Mouse (Mus musculus) spleen, adult 2 months (tissue): ENCODE measurements at regions not wholly inside any gene's neighbourhood (a gene's known extent, or its start where the extent isn't known, plus 50 kb on each side); places are given as distances from the start of the nearest gene placed in this dataset.
A peak's percentile ranks its signal among the peaks of the same experiment; 100 is the strongest.

Experiments used
- DNase-seq, 2 experiments: peaks; one replicate each; pipeline versions ENCODE4 v3.0.0 to v3.0.0-alpha.2; 2012 to 2021; ENCODE audit warnings: low spot score in 2 of 2, low read depth in 1 of 2
- H3K27ac ChIP-seq: fragments of 200-500 bp; 2 replicates; pipeline ENCODE4 v1.5.1; 2012; ENCODE audit warnings: low read length, inconsistent platforms; ENCODE audit not compliant: insufficient read depth
- H3K27me3 ChIP-seq: fragments of 200-500 bp; 2 replicates; pipeline ENCODE4 v1.6.1; 2012; ENCODE audit warnings: mild to moderate bottlenecking, moderate library complexity, low read length, inconsistent platforms; ENCODE audit not compliant: control insufficient read depth, insufficient read depth
- H3K36me3 ChIP-seq: fragments of 200-500 bp; 2 replicates; pipeline ENCODE4 v1.6.1; 2012; ENCODE audit warnings: mild to moderate bottlenecking, low read length, inconsistent platforms; ENCODE audit not compliant: control insufficient read depth, insufficient read depth
- H3K4me1 ChIP-seq: fragments of 200-500 bp; 2 replicates; pipeline ENCODE4 v1.6.1; 2011; ENCODE audit warnings: inconsistent platforms; ENCODE audit not compliant: control insufficient read depth, insufficient read depth, insufficient read length
- H3K4me3 ChIP-seq: fragments of 200-500 bp; 2 replicates; pipeline ENCODE4 v1.5.1; 2011; ENCODE audit warnings: mild to moderate bottlenecking, inconsistent platforms; ENCODE audit not compliant: insufficient read depth, insufficient read length; ENCODE audit errors: extremely low read depth
- CTCF ChIP-seq: fragments of 200-500 bp; IDR thresholded peaks from 2 replicates; pipeline ENCODE4 v1.5.1; 2011; ENCODE audit warnings: mild to moderate bottlenecking, inconsistent platforms; ENCODE audit not compliant: insufficient read depth, insufficient read length, insufficient replicate concordance; ENCODE audit errors: extremely low read depth
- POLR2A ChIP-seq: fragments of 200-500 bp; IDR thresholded peaks from 2 replicates; pipeline ENCODE4 v1.6.1; 2011; ENCODE audit warnings: low read depth, low read length, inconsistent platforms
- WGBS: fragments of 180-500 bp; shearing (Covaris S2); methylation state at CpG from one replicate; pipeline ENCODE4 v1.1.7; 2018; 5-methylcytosine and 5-hydroxymethylcytosine counted together

DNA sequence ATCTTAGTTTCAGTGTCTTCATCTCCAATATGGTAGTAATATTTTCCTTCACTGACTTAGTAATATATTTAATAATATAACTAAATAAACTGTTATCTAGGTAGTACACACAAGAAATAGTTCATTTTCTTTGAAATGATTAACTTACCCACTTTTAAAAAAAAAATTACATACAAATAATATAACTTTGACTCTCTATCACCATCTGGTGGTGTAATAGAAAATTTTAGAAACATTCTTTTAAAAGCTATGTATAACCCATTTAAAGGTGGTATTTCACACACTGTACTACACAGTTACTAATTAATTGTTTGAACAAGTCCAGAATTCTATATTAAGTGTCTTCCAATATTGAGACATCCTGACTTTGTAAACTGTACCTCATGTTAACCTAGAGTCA lies 53.9 kb upstream of the Olfr266 start:
- H3K4me3 ChIP-seq: no peak overlapping the region
- DNase-seq: peak in 1 of 2 experiments; percentile 11
- no peaks in the 10 kb centered on the region; the same call in 1 of the 2 replicates for H3K4me1 ChIP-seq
- no peak for TF ChIP-seq POLR2A
- H3K27me3 ChIP-seq: no peaks in the 10 kb centered on the region
- H3K27ac ChIP-seq: no peak overlapping the region
- H3K36me3 ChIP-seq: no peaks in the 10 kb centered on the region

DNA sequence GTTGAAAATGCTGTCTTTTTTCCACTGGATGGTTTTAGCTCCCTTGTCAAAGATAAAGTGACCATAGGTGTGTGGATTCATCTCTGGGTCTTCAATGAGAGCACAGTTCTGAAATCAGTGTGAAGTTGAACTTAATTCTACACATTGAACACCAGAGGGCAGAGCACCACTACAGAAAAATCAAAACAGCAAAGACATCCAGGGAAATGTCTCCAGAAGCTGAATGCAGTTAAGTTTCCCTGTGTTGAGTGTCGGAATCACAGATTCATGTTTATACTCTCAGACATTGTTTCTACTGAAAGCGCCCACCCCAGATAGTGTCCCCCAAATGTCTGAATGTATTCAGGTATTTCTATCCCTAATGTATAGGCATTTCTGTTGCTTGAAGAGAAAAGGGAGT lies 77.1 kb upstream of the Olfr266 start:
- Histone ChIP-seq H3K27ac (no peak overlapping the region), H3K27me3 (no peaks in the 10 kb centered on the region), H3K36me3 (no peaks in the 10 kb centered on the region), H3K4me3 (no peak overlapping the region), H3K4me1 (no peaks in the 10 kb centered on the region)
- WGBS: 62% methylated on average over 2 of the region's 2 CpGs
- peak; percentile 5 to 17 for DNase-seq
- TF ChIP-seq CTCF: no peak
- no peak for TF ChIP-seq POLR2A

DNA sequence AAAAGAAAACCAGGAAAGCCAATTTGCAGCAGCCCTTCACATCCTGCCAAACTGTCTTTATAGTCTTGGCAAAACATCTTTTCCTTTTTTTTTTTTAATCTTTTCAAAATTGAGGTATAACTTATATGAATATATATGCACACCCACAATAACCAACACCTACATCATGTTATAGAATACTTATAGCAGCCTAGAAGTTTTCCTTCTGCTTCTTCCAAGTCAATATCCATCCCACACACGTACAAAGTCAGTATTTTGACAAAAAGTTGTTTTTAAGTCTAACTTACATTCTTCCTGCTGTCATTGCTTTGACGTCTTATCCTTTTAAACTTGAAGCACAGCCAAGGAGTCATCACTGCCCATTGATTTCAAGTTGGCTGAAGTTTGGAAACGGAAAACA lies 80.6 kb upstream of the Olfr266 start:
- no peak for DNase-seq
- no peak for TF ChIP-seq CTCF
- no peak for TF ChIP-seq POLR2A
- no peaks in the 10 kb centered on the region for H3K27me3 ChIP-seq
- H3K4me1 ChIP-seq: no peaks in the 10 kb centered on the region
- WGBS: 74% methylated on average over 3 of the region's 3 CpGs
- no peak overlapping the region for H3K27ac ChIP-seq
- no peak overlapping the region for H3K4me3 ChIP-seq
- H3K36me3 ChIP-seq: no peaks in the 10 kb centered on the region

DNA sequence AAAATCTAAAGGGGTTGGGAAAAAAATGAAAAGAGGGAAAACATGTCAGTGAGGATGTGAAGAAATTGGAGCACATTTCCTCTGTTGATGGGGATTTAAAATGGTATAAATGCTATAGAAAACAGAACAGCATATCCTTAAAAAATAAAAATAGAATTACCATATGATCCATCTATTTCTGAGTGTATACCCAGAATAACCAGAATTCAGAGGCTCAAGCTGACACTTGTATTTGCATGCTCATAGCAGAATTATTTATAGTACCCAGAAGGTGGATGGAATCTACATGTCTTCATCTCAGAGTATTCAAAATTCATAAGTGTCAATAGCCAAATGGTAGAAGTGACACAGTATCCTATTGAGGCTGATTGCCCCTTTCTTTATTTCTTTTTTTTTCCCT lies 99.9 kb upstream of the Kcna3 start:
- DNase-seq: no peak
- Histone ChIP-seq H3K27ac (no peak overlapping the region), H3K27me3 (no peaks in the 10 kb centered on the region), H3K4me3 (no peak overlapping the region), H3K36me3 (no peaks in the 10 kb centered on the region), H3K4me1 (no peaks in the 10 kb centered on the region)
- no peak for TF ChIP-seq CTCF
- TF ChIP-seq POLR2A: no peak

DNA sequence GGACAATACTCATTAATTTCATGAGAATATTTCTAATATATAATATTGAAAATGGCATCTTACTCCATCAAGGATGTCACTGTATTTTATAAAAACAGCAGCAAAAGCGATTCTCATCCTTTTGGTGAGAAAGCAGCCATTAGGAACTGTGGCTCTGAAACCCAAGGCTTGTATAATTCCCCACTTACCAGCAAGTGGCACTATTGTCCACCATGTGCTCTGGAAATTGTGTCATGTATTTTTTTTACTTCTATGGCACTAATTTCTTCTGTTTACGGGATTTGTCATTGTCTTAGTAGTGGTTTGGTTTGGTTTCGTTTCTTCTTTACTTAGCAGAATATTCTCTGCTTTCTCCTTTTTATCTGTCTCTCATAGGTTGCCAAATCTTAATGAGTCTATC lies 95.9 kb upstream of the Kcna3 start:
- 26% methylated on average over 3 of the region's 3 CpGs for WGBS
- H3K36me3 ChIP-seq: no peaks in the 10 kb centered on the region
- DNase-seq: peak; percentile 5 to 17
- TF ChIP-seq POLR2A (no peak), CTCF (no peak)
- H3K27ac ChIP-seq: no peak overlapping the region
- no peaks in the 10 kb centered on the region for H3K4me1 ChIP-seq
- H3K4me3 ChIP-seq: no peak overlapping the region
- H3K27me3 ChIP-seq: no peaks in the 10 kb centered on the region; the same call in 1 of the 2 replicates

DNA sequence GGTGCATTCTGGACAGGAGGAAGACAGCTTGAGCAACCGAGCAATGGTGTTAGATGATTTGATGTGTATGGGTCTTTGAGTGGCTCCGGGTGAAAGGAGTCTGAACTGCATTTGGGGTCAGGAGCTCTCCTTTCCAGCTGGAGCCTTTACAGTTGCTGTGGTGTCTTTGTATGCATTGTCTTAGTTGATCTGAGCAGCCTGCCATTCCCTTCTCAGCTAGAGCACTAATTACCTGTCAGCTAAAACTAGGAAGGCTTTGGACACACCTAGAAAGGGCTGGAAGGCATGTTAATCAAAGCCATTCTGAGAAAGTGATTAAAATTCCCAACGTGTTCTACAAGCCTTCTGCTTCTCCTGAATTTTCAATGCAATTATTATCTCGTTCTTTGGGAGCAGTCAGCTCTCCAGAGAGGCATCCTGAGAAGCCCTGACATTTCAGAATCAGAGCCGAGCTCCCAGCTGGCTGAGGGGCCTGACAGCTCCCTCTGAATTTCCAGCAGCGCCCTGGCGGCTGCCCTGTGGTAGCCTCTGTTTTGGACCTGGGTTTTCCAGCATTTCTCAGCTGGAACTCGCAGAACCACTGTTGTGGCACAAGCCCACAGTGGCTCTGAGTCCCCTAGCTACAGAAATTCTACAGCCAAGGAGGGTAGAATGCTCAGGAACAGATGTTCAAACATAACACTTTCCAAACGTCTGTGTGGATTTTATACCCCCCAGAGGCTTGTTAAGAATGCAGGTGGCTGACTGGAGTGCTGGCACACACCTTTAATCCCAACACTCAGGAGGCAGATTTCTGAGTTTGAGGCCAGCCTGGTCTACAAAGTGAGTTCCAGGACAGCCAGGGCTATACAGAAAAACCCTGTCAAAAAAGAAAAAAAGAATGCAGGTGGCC lies 80.2 kb upstream of the Kcna3 start:
- Histone ChIP-seq H3K27me3 (no peaks in the 10 kb centered on the region), H3K36me3 (no peaks in the 10 kb centered on the region), H3K4me3 (no peak overlapping the region), H3K4me1 (no peaks in the 10 kb centered on the region), H3K27ac (no peak overlapping the region)
- 35% methylated on average over 9 of the region's 9 CpGs for WGBS
- no peak for TF ChIP-seq CTCF
- no peak for TF ChIP-seq POLR2A
- DNase-seq: no peak

DNA sequence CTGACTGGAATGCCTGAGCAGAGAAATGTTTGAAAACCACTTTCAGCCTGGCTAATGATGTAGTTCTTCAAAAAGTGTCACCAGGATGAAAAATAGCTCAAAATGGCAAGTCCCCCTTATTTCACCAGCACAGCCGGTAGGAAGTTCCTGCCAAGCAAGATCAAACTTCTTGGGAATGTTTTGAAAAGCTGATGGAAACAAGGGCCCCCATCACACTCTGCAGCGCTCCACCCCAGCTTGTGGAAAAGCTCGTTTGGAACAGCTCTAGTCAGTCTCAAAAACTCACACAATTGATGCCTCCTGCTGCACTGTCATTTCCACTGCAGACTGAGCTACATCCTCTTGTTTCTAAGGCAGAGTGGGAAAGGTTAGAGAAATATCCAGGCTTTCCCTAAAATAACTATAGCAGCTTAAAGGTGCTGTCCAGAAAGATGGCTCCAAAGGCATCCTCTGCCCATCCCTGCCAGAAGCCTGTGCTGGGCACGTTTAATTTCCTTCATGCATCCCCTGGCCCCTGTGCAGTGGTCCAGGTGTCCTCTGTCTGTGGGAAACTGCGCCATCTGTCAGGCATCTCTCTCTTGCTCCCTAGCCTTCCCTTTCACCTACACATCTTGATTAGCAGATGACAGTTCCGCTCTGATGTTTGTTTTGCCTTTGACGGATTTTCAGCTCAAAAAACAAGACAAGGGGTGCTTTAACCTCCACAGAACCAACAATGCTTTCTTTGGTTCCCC lies 78.6 kb upstream of the Kcna3 start:
- DNase-seq: no peak
- 44% methylated on average over 7 of the region's 7 CpGs for WGBS
- TF ChIP-seq POLR2A (no peak), CTCF (no peak)
- Histone ChIP-seq H3K27me3 (no peaks in the 10 kb centered on the region), H3K4me1 (no peaks in the 10 kb centered on the region), H3K27ac (no peak overlapping the region), H3K4me3 (no peak overlapping the region), H3K36me3 (no peaks in the 10 kb centered on the region)
